Mouse (Mus musculus): ENCODE results near the gene Lpgat1. TPM values are rescaled to one million over a fixed set of nuclear protein-coding genes. Genes with fewer than 3 reads are reported as not detected.
A peak's percentile ranks its signal among the peaks of the same experiment; 100 is the strongest.

Lpgat1 gene
- polyA plus RNA-seq, 1 experiment from 2014 or later = 29.9 TPM

DNA sequence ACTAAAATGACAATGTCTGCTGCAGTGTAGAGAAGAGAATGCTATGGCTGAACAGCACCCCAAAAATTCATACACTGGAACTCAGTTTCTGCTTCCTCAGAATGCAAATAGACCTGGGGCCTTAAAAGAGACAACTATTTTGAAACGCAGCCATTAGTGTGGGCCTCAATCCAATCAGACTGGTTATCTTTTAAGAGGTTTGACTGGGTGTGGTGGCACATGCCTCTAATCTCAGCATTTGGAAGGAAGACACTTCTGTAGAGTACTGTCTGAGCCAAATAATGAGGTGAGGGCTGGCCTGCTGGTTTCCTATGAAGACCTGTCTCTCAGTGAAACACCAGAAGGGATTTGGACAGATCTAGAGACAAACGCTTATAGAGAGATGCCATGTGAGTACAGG is 2.5 kb upstream of the Lpgat1 start:
- no peak overlapping the region for H3K27ac ChIP-seq (replicated peaks)
- ATAC-seq (ENCODE audit: low read depth) = no peak
- no peaks in the 10 kb centered on the region for H3K36me3 ChIP-seq
- H3K4me2 ChIP-seq = no peak overlapping the region
- H3K27me3 ChIP-seq = no peaks in the 10 kb centered on the region
- H3K9ac ChIP-seq = no peak overlapping the region
- WGBS = 92% methylated on average over 2 of the region's 2 CpGs
- no peaks in the 10 kb centered on the region for H3K9me3 ChIP-seq
- H3K4me3 ChIP-seq = no peak overlapping the region
- peaks cover 16% of the 10 kb centered on the region for H3K4me1 ChIP-seq (replicated peaks)

DNA sequence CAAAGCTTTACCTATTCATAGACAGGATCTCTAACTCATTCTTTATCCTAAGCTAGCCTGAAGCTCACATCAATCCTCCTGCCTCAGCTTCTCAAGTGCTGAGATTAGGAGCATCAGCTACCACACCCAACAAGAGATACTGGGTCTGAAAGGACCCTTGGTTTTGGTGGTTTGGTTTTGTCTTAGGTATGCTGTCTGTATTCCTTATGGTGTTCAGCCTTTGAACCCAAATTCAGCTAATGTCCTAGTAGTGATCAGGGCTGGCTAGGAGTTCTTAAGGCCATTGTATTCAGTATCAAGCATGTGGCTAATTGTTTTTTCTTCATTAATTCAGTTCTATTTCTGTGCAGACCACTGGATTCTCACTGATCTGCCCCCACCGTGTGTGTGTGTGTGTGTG is 493 bp upstream of the Lpgat1 start:
- Histone ChIP-seq H3K27ac (replicated peaks) (peak overlapping the region; percentile 96), H3K4me2 (peak overlapping the region; percentile 67), H3K9me3 (no peaks in the 10 kb centered on the region), H3K4me3 (peak overlapping the region; percentile 91), H3K36me3 (no peaks in the 10 kb centered on the region), H3K9ac (peak overlapping the region; percentile 99), H3K27me3 (no peaks in the 10 kb centered on the region), H3K4me1 (replicated peaks) (peaks cover 36% of the 10 kb centered on the region)
- ATAC-seq (ENCODE audit: low read depth) = peak; percentile 40; the same call in 1 of the 2 replicates
- WGBS = 0% methylated on average over 1 of the region's 1 CpGs

DNA sequence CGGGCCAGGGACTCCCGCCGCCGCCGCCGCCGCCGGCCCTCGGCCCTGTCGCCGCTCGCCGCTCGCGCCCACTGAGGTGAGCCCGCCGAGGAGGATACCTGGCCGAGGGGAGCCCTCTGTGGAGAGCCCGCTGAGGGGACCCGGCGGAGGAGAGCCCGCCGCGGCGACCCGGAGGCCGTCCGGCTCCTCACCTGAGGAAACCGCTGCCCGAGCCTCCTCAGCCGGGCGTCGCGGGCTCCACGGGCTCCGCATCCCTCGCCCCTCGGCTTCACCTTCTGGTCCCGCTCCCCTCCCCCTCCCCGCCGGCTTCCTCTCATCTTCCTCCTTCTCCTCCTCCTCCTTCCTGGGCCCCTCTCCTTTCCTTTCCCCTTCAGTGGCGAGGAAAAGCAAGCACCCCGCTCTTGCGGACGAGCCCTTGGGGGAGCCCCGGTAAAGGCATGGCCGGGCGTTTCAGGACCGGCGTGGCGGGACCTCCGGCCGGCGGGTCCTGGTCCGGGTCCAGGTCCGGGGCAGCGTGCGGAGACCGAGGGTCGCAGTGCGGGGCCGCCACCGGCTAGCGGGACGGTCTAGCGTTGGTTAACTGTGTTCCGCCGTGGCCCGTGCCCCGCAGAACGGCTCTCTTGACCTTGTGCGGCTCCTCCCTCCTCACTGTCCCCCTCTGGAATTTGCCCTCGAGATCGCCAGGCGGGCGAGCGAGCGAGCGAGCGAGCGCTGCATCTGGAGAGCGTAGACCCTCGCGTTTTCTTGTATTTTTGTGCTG is 1.1 kb downstream of the Lpgat1 start:
- H3K4me3 ChIP-seq = peak overlapping the region; percentile 91
- no peaks in the 10 kb centered on the region for H3K27me3 ChIP-seq
- ATAC-seq (ENCODE audit: low read depth) = peak; percentile 57
- no peaks in the 10 kb centered on the region for H3K9me3 ChIP-seq
- peaks cover 11% of the 10 kb centered on the region for H3K36me3 ChIP-seq
- H3K9ac ChIP-seq = peak overlapping the region; percentile 99
- H3K4me2 ChIP-seq = peak overlapping the region; percentile 67
- peak overlapping the region; percentile 96 for H3K27ac ChIP-seq (replicated peaks)
- peaks cover 46% of the 10 kb centered on the region for H3K4me1 ChIP-seq (replicated peaks)
- WGBS = 0% methylated on average over 84 of the region's 84 CpGs

DNA sequence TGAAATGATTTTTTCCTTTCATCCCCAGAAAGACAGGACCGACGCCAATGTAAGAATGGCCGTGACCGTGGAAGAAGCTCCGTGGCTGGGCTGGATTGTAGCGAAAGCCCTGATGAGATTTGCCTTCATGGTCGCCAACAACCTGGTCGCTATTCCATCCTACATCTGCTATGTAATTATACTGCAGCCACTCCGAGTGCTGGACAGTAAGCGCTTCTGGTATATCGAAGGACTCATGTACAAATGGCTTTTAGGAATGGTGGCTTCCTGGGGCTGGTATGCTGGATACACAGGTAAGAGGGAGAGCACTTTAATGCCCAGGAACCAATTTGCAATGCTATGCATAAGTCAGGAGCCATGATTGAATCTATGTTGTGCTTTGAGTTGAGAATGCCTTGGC is 1.7 kb downstream of the Lpgat1 start:
- peak overlapping the region; percentile 67 for H3K4me2 ChIP-seq
- H3K36me3 ChIP-seq = peaks cover 17% of the 10 kb centered on the region
- peak overlapping the region; percentile 91 for H3K4me3 ChIP-seq
- H3K9ac ChIP-seq = peak overlapping the region; percentile 99
- H3K9me3 ChIP-seq = no peaks in the 10 kb centered on the region
- H3K27me3 ChIP-seq = no peaks in the 10 kb centered on the region
- 11% methylated on average over 11 of the region's 11 CpGs for WGBS
- H3K27ac ChIP-seq (replicated peaks) = peak overlapping the region; percentile 96
- no peak for ATAC-seq (ENCODE audit: low read depth)
- H3K4me1 ChIP-seq (replicated peaks) = peaks cover 48% of the 10 kb centered on the region

DNA sequence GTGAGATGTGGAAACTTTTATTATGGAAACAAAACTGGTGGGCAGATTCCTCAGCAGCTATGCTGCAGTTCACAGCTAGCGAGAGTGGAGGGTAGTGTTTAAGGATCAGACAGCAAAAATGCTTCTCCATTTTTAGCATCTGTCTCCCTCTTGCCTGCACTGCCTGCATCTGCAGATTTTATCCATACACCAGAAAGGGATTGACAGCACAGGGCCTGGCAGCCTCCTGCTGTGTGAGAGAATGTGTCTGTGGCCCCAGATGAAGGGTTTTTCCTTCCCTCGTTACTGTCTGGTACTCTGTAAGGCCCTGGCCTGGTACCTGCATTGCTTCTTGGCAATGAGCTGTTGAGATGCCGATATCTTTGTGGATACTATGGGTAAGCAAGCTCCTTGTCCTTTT is 2.8 kb downstream of the Lpgat1 start:
- H3K9me3 ChIP-seq = no peaks in the 10 kb centered on the region
- WGBS = 64% methylated on average over 3 of the region's 3 CpGs
- H3K4me2 ChIP-seq = peak overlapping the region; percentile 67
- H3K36me3 ChIP-seq = peaks cover 22% of the 10 kb centered on the region
- peaks cover 48% of the 10 kb centered on the region for H3K4me1 ChIP-seq (replicated peaks)
- 0 out of 2 replicates have a peak overlapping the region, but pooled peaks have one; percentile 7 for H3K27ac ChIP-seq (replicated peaks)
- no peak for ATAC-seq (ENCODE audit: low read depth)
- H3K27me3 ChIP-seq = no peaks in the 10 kb centered on the region
- peak overlapping the region; percentile 91 for H3K4me3 ChIP-seq
- peak overlapping the region; percentile 62 for H3K9ac ChIP-seq

DNA sequence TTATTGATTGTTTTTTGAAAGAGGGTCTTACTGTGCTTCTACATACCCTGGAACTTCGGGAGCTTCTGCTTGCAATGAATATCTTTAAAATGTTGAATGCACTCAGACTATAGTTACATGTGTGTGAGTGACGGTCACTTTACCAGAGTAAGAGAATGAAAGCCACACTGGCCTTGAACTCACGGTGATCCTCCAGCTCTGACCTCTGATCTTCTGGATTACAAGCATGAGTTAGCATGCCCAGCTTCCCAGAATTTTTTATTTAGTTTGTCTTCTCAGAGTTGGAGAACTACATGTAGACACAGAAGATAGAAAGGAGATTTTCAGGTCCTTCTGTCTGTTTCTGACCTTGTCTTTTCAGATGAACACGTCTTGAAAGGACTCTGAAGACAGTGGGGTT is 5.1 kb downstream of the Lpgat1 start:
- Histone ChIP-seq H3K9me3 (no peaks in the 10 kb centered on the region), H3K27me3 (no peaks in the 10 kb centered on the region), H3K4me3 (no peak overlapping the region), H3K36me3 (peaks cover 22% of the 10 kb centered on the region), H3K9ac (no peak overlapping the region), H3K27ac (replicated peaks) (no peak overlapping the region), H3K4me2 (no peak overlapping the region), H3K4me1 (replicated peaks) (peaks cover 40% of the 10 kb centered on the region)
- WGBS = 82% methylated on average over 4 of the region's 4 CpGs
- ATAC-seq (ENCODE audit: low read depth) = no peak

DNA sequence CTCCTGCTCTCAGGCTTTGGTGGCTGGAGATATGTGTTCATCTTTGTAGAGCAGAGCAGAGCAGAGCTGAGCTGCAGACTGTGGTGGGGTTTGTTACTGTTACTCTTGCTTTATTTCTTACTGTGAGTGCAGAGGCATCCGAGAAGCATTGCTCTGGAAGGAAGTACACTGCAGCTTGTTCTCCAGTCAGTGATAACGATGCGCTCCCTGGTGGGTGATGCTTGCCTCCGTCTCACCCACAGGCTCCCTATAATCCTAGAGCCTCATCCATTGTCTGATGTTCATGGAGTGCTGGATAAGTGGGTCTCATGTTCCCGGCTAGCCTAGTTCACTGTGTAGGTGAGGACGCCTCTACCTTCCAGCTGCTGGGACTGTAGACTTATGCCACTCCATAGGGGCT is 6.0 kb downstream of the Lpgat1 start:
- no peak overlapping the region for H3K4me3 ChIP-seq
- no peak overlapping the region for H3K4me2 ChIP-seq
- peaks cover 22% of the 10 kb centered on the region for H3K36me3 ChIP-seq
- H3K27me3 ChIP-seq = no peaks in the 10 kb centered on the region
- no peak overlapping the region for H3K9ac ChIP-seq
- H3K4me1 ChIP-seq (replicated peaks) = peaks cover 40% of the 10 kb centered on the region
- H3K9me3 ChIP-seq = no peaks in the 10 kb centered on the region
- ATAC-seq (ENCODE audit: low read depth) = no peak
- H3K27ac ChIP-seq (replicated peaks) = no peak overlapping the region
- 67% methylated on average over 6 of the region's 6 CpGs for WGBS

DNA sequence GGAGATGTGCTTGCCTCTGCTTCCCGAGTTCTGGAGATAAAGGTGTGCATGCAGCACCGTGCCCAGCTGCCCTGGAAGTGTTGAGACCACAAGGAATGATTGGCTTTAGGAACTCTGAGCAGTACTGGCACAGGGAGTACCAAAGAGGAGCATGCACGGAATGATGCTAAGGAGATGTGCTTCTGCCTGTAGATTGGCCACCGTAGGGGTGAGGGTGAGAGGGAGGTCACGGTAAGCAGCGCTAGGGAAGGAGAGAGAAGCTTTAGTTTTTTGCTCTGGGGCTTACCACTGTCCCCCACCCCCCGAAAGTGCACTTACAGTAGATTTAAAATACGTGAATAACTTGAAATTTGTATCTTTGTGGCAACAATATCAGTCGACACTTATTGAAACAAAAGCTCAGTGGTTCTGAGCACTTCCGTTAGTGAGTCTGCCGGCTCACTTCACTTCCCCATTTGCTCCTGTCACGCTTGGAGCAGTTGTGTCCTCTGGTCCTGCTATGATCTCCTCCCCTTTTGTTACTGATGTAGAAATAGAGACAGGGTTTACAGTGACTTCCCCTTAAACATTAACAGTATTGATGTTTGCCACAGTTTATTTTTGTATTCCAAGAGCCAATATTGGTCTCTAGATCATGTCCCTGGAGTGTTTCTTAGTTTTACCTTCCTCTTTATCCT is 6.9 kb downstream of the Lpgat1 start:
- Histone ChIP-seq H3K4me1 (replicated peaks) (peaks cover 37% of the 10 kb centered on the region), H3K4me3 (no peak overlapping the region), H3K9ac (no peak overlapping the region), H3K9me3 (no peaks in the 10 kb centered on the region), H3K27me3 (no peaks in the 10 kb centered on the region), H3K36me3 (peaks cover 22% of the 10 kb centered on the region), H3K27ac (replicated peaks) (no peak overlapping the region), H3K4me2 (no peak overlapping the region)
- no peak for ATAC-seq (ENCODE audit: low read depth)
- WGBS = 80% methylated on average over 12 of the region's 12 CpGs

DNA sequence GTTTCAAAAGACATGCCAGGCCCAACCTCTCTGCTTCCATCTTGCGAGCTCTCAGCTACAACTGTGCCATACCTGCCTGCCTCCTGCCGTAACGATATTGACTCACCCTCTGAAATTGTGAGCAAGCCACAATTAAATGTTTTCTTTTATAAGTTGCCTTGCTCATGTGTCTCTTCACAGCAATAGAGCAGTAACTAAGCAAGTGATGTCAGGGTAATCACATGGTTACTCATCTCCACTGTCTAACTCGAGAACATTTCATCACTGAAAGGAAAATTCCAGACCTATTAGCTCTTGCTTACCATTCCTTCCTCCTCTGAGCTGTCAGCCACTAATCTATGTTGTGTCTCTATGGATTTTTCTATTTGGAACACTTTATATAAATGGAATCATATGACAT is 15.0 kb downstream of the Lpgat1 start:
- H3K27ac ChIP-seq (replicated peaks) = no peak overlapping the region
- no peaks in the 10 kb centered on the region for H3K9me3 ChIP-seq
- no peak overlapping the region for H3K9ac ChIP-seq
- no peak for ATAC-seq (ENCODE audit: low read depth)
- no peaks in the 10 kb centered on the region for H3K27me3 ChIP-seq
- H3K36me3 ChIP-seq = peaks cover 20% of the 10 kb centered on the region
- H3K4me2 ChIP-seq = no peak overlapping the region
- 92% methylated on average over 4 of the region's 4 CpGs for WGBS
- H3K4me3 ChIP-seq = no peak overlapping the region
- no peaks in the 10 kb centered on the region for H3K4me1 ChIP-seq (replicated peaks)

DNA sequence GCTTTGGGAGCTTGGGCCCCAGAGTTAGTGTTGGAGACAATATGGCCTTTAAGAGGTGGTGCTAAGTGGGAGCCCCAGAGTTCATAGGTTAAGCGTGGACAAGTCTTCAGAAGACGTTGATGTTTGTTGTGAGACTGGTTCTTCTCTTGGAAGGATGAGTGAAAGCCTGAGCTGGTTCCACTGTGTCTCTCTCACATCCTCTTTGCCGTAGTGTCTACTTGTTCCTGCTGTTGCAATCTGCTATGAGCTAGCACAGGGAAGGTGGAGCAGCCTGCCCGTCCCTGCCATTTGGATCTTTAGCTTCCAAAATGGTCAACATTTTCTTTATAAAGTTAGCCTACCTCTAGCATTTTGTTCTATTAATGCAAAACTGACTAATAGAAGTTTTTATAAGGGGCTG is 16.2 kb downstream of the Lpgat1 start:
- Histone ChIP-seq H3K9ac (no peak overlapping the region), H3K36me3 (peaks cover 20% of the 10 kb centered on the region), H3K4me3 (no peak overlapping the region), H3K4me1 (replicated peaks) (no peaks in the 10 kb centered on the region), H3K27me3 (no peaks in the 10 kb centered on the region), H3K27ac (replicated peaks) (no peak overlapping the region), H3K9me3 (no peaks in the 10 kb centered on the region), H3K4me2 (no peak overlapping the region)
- no peak for ATAC-seq (ENCODE audit: low read depth)
- 96% methylated on average over 4 of the region's 4 CpGs for WGBS

DNA sequence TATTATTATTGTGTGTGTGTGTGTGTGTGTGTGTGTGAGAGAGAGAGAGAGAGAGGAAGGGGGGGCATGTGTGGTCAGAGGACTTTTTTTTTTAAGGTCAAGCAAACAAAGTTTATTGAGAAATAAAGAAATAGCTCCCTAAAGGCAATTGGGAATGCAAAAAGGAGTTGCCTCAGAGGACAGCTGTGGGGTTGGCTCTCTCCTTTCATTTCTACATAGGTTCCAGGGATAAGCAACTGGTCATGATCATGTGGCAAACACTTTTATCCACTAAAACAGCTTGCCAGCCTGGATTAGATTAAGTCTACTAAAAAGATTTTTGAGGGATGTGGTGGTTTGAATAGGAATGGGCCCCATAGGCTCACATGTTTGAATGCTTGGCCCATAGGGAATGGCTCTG is 18.8 kb downstream of the Lpgat1 start:
- H3K27me3 ChIP-seq = no peaks in the 10 kb centered on the region
- peaks cover 20% of the 10 kb centered on the region for H3K36me3 ChIP-seq
- H3K9ac ChIP-seq = no peak overlapping the region
- H3K4me1 ChIP-seq (replicated peaks) = no peaks in the 10 kb centered on the region
- H3K27ac ChIP-seq (replicated peaks) = no peak overlapping the region
- no peak for ATAC-seq (ENCODE audit: low read depth)
- no peak overlapping the region for H3K4me3 ChIP-seq
- no peak overlapping the region for H3K4me2 ChIP-seq
- no peaks in the 10 kb centered on the region for H3K9me3 ChIP-seq

DNA sequence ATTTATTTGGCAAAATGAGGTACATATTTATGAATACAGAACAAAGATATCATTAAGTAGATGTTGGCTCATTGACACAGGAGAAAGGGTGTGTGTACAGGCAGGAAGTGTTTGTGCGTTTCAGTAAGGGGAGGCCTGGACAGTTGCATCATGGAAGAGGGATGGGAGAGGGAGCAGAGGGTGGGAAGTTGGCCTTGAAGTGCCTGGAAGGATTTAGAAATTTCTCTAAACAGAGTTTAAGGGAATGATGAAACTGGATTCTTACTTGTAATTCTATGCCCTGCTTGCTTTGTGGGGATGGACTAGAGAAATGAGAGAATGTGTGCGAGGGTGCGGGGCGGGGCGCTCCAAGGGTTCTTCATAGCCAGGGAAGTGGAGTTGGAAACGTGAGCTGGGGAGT is 20.2 kb downstream of the Lpgat1 start:
- H3K27me3 ChIP-seq = no peaks in the 10 kb centered on the region
- H3K4me3 ChIP-seq = no peak overlapping the region
- no peaks in the 10 kb centered on the region for H3K4me1 ChIP-seq (replicated peaks)
- H3K27ac ChIP-seq (replicated peaks) = no peak overlapping the region
- no peak overlapping the region for H3K9ac ChIP-seq
- no peaks in the 10 kb centered on the region for H3K9me3 ChIP-seq
- H3K4me2 ChIP-seq = no peak overlapping the region
- WGBS = 90% methylated on average over 6 of the region's 6 CpGs
- ATAC-seq (ENCODE audit: low read depth) = no peak
- H3K36me3 ChIP-seq = peaks cover 11% of the 10 kb centered on the region
